Mouse (Mus musculus) cerebellum, postnatal 4 days (tissue): ENCODE data around the gene Fam213b.

Experiments used
- DNase-seq, 2 experiments: peaks; one replicate each; pipeline ENCODE4 v3.0.0; 2022; ENCODE audit warnings: low spot score in 2 of 2, mixed read lengths in 1 of 2

Gene Fam213b

GRCm38 (mm10) chr4:154898506-154899446, at the start of gene Fam213b:
Gene Fam213b (minus strand): TSS chr4:154899135.
- DNase-seq: peak; percentile 47 to 66

GRCm38 (mm10) chr4:154948066-154948939, 49.4 kb upstream of the Fam213b start:
- peak; percentile 55 to 75 for DNase-seq

GRCm38 (mm10) chr4:154946319-154946718, 47.4 kb upstream of the Fam213b start:
- DNase-seq: peak in 1 of 2 experiments; percentile 63

- peak in 1 of 2 experiments; percentile 59 for DNase-seq
These were observed 45.2 kb upstream of the Fam213b start for GRCm38 (mm10) chr4:154944121-154944590.

GRCm38 (mm10) chr4:154943323-154944039, 44.5 kb upstream of the Fam213b start:
- no peak for DNase-seq

GRCm38 (mm10) chr4:154942632-154943322, 43.8 kb upstream of the Fam213b start:
- DNase-seq: no peak

GRCm38 (mm10) chr4:154941831-154942230, 42.9 kb upstream of the Fam213b start:
- no peak for DNase-seq

GRCm38 (mm10) chr4:154940156-154940555, 41.2 kb upstream of the Fam213b start:
- DNase-seq: no peak

GRCm38 (mm10) chr4:154937746-154938145, 38.8 kb upstream of the Fam213b start:
- no peak for DNase-seq

GRCm38 (mm10) chr4:154936542-154937255, 37.8 kb upstream of the Fam213b start:
- no peak for DNase-seq

GRCm38 (mm10) chr4:154935788-154936187, 36.9 kb upstream of the Fam213b start:
- DNase-seq: no peak

- DNase-seq: no peak
These were observed 35.9 kb upstream of the Fam213b start for GRCm38 (mm10) chr4:154934800-154935199.

GRCm38 (mm10) chr4:154933306-154933907, 34.5 kb upstream of the Fam213b start:
- no peak for DNase-seq

GRCm38 (mm10) chr4:154929088-154929660, 30.2 kb upstream of the Fam213b start:
- no peak for DNase-seq

- DNase-seq: no peak
These were observed 29.6 kb upstream of the Fam213b start, which contains the start of gene Tnfrsf14 for GRCm38 (mm10) chr4:154928395-154929087. Gene Tnfrsf14 (minus strand): TSS chr4:154928563.

- no peak for DNase-seq
These were observed 29.0 kb upstream of the Fam213b start for GRCm38 (mm10) chr4:154927899-154928337.

GRCm38 (mm10) chr4:154926969-154927898, 28.3 kb upstream of the Fam213b start:
- no peak for DNase-seq
